Mouse (Mus musculus): Measurements from ENCODE around the gene Ccdc117.

GRCm38 (mm10) chr11:5551430-5551829 lies 9.4 kb upstream of the Ccdc117 start:
- TF ChIP-seq ZNF384 (IDR thresholded peaks at IDR 0.05; ENCODE audit: low read depth, low read length) (no peak), CHD2 (IDR thresholded peaks at IDR 0.05; ENCODE audit: low read depth, low read length) (no peak)

Measured in ES-E14 (cell line).